Mouse (Mus musculus): ENCODE results near the gene Klhl6. TPM values are rescaled to one million over a fixed set of nuclear protein-coding genes. Genes with fewer than 3 reads are reported as not detected.

The Klhl6 gene
- polyA plus RNA-seq (2012; ENCODE audit: low replicate concordance): 0.81 and 2.4 TPM in 2 replicates

DNA sequence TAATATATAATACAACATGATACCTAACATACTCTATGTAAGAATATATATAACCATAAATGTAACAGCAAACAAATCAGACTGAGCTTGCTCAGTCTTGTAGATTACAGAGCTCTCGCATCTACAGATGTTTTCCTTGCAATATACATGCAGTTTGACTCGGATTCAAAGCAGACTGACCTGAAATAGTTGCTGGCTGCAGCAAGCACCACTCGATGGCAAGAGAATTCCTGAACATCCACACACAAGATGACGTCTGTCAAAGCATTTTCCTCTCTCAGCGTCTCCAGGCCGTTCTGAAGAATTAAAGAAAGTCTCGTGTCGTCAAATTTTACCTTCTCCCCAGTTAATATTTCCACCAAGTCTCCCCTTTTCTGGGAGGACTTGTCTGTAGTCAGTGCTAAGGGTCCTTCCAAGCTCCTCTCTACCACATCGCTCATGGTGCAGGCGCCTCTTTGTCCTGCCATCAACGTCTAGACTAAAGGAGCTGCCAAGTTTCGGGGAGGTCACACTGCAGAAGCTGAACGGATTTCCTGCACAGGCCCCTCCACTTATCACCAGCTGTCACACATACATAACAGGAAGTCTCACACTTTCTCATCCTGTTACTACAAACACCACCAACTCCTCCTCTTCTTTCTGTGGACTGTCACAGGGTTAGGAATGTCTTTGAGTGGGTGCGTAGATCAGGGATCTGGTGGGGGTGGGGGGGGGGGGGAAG, at the start of gene Klhl6:
Gene Klhl6 (minus strand): TSS at position 501 of the 721 bp plus-strand sequence.

Other genes with a start within 250 kb of the Klhl6 start
- gene B3gnt5, start 222.8 kb downstream of the Klhl6 start, polyA plus RNA-seq (2012; ENCODE audit: low replicate concordance): 2.0 and 3.1 TPM in 2 replicates
- 11.3 and 19.1 TPM in 2 replicates for gene Klhl24, start 114.5 kb upstream of the Klhl6 start, polyA plus RNA-seq (2012; ENCODE audit: low replicate concordance)
- 21.9 and 38.2 TPM in 2 replicates for gene Yeats2, start 158.0 kb upstream of the Klhl6 start, polyA plus RNA-seq (2012; ENCODE audit: low replicate concordance)